Mouse (Mus musculus): ENCODE measurements at regions not wholly inside any gene's neighbourhood (a gene's known extent, or its start where the extent isn't known, plus 50 kb on each side); places are given as distances from the start of the nearest gene placed in this dataset.

- DNase-seq (ENCODE audit: low read depth) = peak; percentile 22
These were observed 95.1 kb downstream of the Mtnr1a start for GRCm38 (mm10) chr8:45163990-45164389.

- peak; percentile 3 for DNase-seq (ENCODE audit: low read depth)
These were observed 96.2 kb downstream of the Mtnr1a start for GRCm38 (mm10) chr8:45165104-45165626.

Data from NIH3T3 (cell line).